Mouse (Mus musculus): ENCODE data around the gene Slc26a10. TPM values are rescaled to one million over a fixed set of nuclear protein-coding genes. Genes with fewer than 3 reads are reported as not detected.
"Not testable (repeated sequence)": the region's sequence is repeated elsewhere in the genome, so short reads cannot be mapped to it uniquely, and the experiment has no call there.

Gene Slc26a10
- polyA plus RNA-seq, 1 experiment, result 1.0 TPM

DNA sequence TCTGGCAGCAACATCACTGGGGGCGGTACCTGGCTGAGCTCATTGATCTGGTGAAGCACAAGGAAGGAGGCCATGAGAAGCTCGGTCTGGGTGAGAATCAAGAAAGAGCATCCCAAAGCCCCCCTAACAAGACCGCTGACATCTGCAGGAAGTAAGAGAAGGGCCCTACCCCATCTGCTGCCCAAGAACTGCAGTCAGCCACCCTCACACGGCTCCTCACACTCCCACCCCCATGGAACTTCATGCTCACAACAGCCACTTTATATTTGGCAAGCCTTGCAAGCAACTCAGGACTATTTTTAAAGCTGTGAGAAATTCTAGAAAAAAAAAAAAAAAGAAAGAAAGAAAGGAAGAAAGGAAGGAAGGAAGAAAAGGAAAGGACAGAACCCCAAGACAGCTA lies 28.5 kb upstream of the Slc26a10 start:
- H3K27ac ChIP-seq (replicated peaks; ENCODE audit: low read depth, low read length), result no peak overlapping the region
- no peak overlapping the region for H3K4me3 ChIP-seq (ENCODE audit: insufficient read depth, low read depth, low read length)
- H3K4me1 ChIP-seq (ENCODE audit: control insufficient read depth, insufficient read depth, insufficient read length, low read length), result no peaks in the 10 kb centered on the region

DNA sequence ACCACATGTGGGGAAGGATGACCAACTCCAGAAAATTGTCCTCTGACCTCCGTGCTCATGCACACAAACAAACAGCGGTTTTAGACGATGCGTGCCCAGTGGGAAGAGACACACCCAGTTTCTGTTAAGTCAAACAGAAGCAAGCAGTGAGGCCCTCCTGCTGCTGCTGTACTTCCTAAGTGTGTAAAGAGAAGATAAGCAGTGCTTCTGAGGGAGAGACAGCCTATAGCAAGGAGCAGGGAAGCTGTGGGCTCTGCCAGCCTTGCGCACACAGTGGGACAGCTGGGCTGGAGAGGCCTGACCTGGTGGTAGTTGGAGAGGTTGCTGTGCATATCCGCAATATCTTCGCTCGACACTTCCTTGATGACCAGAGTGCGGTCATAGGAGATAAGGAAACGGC lies 24.9 kb upstream of the Slc26a10 start:
- Histone ChIP-seq H3K27ac (replicated peaks; ENCODE audit: low read depth, low read length) (no peak overlapping the region), H3K4me3 (ENCODE audit: insufficient read depth, low read depth, low read length) (no peak overlapping the region), H3K4me1 (ENCODE audit: control insufficient read depth, insufficient read depth, insufficient read length, low read length) (no peaks in the 10 kb centered on the region)

GRCm38 (mm10) chr10:127204589-127204988 lies 24.1 kb upstream of the Slc26a10 start:
- no peaks in the 10 kb centered on the region for H3K4me1 ChIP-seq (ENCODE audit: control insufficient read depth, insufficient read depth, insufficient read length, low read length)
- H3K4me3 ChIP-seq (ENCODE audit: insufficient read depth, low read depth, low read length), result no peak overlapping the region
- no peak overlapping the region for H3K27ac ChIP-seq (replicated peaks; ENCODE audit: low read depth, low read length)

DNA sequence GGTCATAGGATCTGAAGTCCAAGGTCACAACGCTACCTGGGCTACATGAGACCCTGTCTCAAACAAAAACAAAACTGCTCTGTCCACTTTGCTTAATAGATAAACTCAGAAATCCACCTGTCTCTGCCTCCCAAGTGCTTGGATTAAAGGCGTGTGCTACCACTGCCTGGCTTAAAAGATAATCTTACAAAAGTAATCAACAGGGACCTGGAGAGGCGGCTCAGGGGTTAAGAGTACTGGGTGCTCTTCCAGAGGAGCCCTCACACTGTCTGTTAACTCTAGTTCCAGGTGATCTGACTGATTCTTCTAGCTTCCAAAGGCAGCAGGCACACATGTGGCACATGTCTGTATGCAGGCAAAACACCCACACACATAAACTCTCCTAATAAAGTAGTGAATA lies 22.7 kb upstream of the Slc26a10 start:
- no peak overlapping the region for H3K4me3 ChIP-seq (ENCODE audit: insufficient read depth, low read depth, low read length)
- no peak overlapping the region for H3K27ac ChIP-seq (replicated peaks; ENCODE audit: low read depth, low read length)
- H3K4me1 ChIP-seq (ENCODE audit: control insufficient read depth, insufficient read depth, insufficient read length, low read length), result no peaks in the 10 kb centered on the region

- no peaks in the 10 kb centered on the region for H3K4me1 ChIP-seq (ENCODE audit: control insufficient read depth, insufficient read depth, insufficient read length, low read length)
These were observed 19.8 kb upstream of the Slc26a10 start for GRCm38 (mm10) chr10:127200279-127200678.

DNA sequence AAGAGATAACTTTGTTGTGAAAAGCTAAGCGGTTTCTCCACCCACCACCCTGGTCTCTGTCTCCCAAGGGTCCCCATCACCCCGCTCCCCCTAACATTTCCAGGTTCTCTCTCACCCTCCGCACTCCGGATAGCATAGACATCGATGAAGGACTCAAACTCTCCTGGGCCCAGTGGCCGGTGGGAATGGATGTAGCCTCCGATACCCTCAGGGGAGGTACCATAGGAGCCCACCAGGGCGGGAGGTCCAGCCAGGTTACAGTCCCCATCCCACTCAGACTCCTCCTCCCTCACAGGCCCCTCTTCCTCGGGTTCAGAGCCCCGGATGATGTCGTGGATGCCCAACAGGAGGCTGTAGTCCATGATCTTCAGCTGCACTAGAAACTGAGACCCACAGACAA lies 19.0 kb upstream of the Slc26a10 start:
- Histone ChIP-seq H3K27ac (replicated peaks; ENCODE audit: low read depth, low read length) (no peak overlapping the region), H3K4me3 (ENCODE audit: insufficient read depth, low read depth, low read length) (no peak overlapping the region), H3K4me1 (ENCODE audit: control insufficient read depth, insufficient read depth, insufficient read length, low read length) (no peaks in the 10 kb centered on the region)

More at GRCm38 (mm10) chr10:127200279-127200678, 19.8 kb upstream of the Slc26a10 start:
- H3K4me3 ChIP-seq (ENCODE audit: insufficient read depth, low read depth, low read length), result no peak overlapping the region
- H3K27ac ChIP-seq (replicated peaks; ENCODE audit: low read depth, low read length), result no peak overlapping the region

GRCm38 (mm10) chr10:127199068-127199467 lies 18.6 kb upstream of the Slc26a10 start:
- Histone ChIP-seq H3K4me3 (ENCODE audit: insufficient read depth, low read depth, low read length) (no peak overlapping the region), H3K4me1 (ENCODE audit: control insufficient read depth, insufficient read depth, insufficient read length, low read length) (no peaks in the 10 kb centered on the region), H3K27ac (replicated peaks; ENCODE audit: low read depth, low read length) (no peak overlapping the region)

DNA sequence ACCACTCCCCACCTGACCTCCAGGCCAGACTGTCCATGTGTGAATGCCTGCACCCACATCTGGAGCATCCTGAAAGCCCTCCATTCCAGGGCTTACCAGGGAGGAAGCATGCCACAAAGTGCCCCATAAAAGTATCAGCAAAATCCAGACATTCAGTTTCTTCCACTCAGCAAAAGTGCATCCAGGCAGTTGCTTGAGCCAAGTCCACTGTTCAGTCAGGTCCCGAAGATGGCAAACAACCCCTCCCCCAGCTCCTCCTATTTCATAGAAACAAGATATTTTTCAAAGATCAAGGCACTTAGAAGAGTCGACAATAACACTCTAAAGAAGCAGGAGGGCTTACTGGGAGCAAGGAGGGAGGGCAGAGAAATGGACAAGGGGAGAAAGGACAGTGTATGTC lies 18.0 kb upstream of the Slc26a10 start:
- Histone ChIP-seq H3K27ac (replicated peaks; ENCODE audit: low read depth, low read length) (no peak overlapping the region; the same call in 1 of the 2 replicates), H3K4me1 (ENCODE audit: control insufficient read depth, insufficient read depth, insufficient read length, low read length) (no peaks in the 10 kb centered on the region), H3K4me3 (ENCODE audit: insufficient read depth, low read depth, low read length) (no peak overlapping the region)

DNA sequence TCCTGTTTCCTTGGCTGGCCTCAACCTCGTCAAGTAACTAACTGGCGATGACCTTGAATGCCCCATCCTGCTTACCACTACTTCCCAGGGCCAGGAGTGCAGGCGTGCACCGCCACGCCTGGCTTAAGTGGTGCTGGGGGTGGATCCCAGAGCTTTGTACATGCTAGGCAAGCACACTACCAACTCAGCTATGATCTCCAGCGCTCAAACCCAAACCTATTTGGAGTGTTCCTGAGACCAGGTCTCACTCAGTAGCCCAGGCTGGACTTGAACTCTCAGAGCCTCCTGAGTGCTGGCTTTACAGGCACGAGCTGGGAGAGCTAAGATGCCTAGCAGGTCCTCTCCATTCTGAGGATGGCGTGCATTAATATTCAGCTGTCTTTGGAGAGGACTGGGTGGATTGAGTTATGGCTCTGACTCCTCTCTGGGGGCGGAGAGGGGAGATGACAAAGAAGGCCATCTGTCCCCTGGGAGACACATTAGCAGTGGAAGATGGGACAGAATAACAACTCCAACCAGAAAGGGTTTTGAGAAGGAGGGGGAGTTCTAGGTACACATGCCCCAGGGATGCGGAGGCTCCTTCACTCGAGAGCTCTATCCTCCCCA lies 17.2 kb upstream of the Slc26a10 start:
- no peaks in the 10 kb centered on the region for H3K4me1 ChIP-seq (ENCODE audit: control insufficient read depth, insufficient read depth, insufficient read length, low read length)
- H3K4me3 ChIP-seq (ENCODE audit: insufficient read depth, low read depth, low read length), result no peak overlapping the region
- H3K27ac ChIP-seq (replicated peaks; ENCODE audit: low read depth, low read length), result peak overlapping the region; percentile 55

DNA sequence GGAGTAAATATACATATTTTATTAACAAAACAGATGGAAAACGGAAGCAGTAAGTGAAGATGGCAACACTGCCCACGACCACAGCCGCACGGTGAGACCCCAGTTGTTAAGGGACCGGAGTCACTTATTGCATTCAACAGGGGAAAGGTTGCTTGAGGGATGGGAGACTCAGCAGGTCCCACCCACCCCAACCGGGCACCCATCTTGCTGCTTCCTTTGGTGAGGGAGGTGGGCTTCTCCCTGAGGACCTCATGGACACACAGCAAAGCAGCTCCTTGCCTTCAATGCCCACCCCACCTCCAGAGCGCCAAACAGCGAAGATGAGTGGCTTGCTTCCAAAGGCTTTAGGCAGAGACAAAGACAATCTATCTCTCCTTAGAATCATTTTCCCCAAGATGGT lies 16.7 kb upstream of the Slc26a10 start:
- no peaks in the 10 kb centered on the region for H3K4me1 ChIP-seq (ENCODE audit: control insufficient read depth, insufficient read depth, insufficient read length, low read length)
- peak overlapping the region; percentile 55 for H3K27ac ChIP-seq (replicated peaks; ENCODE audit: low read depth, low read length)
- H3K4me3 ChIP-seq (ENCODE audit: insufficient read depth, low read depth, low read length), result no peak overlapping the region

DNA sequence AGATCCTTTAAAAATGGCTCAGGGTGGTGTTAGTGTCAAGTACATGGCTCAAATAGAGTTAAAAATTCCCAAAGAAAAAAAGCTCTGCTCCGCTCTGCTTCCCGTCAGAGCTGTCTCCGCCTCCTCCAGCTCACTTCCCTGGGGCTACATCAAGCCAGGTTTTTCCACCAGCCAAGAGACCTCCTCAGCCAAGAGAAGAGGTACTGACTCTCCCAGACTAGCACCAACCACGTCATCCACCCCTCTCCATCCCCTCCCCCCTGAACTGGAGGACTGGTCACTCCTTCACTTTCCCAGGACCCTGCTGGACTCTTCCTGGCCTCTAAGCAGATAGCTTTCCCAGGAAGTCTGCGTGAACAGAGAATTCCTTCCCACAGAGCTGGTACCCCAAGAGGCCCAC lies 15.9 kb upstream of the Slc26a10 start:
- no peaks in the 10 kb centered on the region for H3K4me1 ChIP-seq (ENCODE audit: control insufficient read depth, insufficient read depth, insufficient read length, low read length)
- peak overlapping the region; percentile 86 for H3K27ac ChIP-seq (replicated peaks; ENCODE audit: low read depth, low read length)
- H3K4me3 ChIP-seq (ENCODE audit: insufficient read depth, low read depth, low read length), result peak overlapping the region; percentile 71

DNA sequence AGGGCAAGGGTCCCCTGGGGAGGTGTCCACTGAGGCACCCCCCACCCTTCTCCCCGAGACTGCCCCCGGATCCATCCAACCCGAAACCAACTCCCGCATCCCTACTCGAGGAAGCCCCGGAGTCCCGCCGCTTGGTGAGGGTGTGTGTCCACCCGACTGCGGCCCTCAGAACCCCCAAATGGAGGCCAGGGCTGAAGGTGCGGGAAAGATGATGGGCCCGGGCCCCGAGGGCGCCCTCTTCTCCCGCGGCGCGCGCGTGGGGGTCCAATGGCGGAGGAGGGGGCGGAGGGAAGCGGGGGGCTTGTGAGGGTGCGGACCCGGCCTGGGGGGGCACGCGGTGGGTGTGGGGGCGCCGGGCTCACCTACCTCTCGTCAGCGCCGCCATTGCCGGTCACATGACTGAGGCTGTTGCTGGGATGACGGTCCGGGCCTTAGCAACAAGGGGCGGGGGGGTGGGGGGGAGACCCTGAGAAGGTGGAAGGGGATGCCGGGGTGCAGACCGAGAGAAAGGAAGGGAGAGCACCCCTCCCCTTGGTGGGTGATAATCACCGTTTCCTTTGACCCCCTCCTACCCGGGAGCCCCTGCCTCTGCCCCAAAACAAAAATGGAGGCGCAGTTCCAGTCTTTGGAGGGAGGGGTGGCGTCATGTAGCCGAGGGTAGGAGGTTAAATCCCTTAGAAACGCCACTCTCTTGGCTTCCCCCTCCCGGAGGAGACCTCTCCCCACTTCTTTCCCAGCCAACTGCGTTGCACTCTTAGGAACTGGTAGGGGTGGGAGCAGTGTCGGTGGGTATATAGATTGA lies 15.1 kb upstream of the Slc26a10 start, which contains the start of gene Dtx3:
Dtx3 (minus strand) TSS at position 401 of the 802 bp plus-strand sequence.
- H3K4me1 ChIP-seq (ENCODE audit: control insufficient read depth, insufficient read depth, insufficient read length, low read length), result no peaks in the 10 kb centered on the region
- peak within 1 kb of the TSS; percentile 86 for H3K27ac ChIP-seq (replicated peaks; ENCODE audit: low read depth, low read length)
- peak within 1 kb of the TSS; percentile 71 for H3K4me3 ChIP-seq (ENCODE audit: insufficient read depth, low read depth, low read length)

- Histone ChIP-seq H3K4me1 (ENCODE audit: control insufficient read depth, insufficient read depth, insufficient read length, low read length) (no peaks in the 10 kb centered on the region), H3K4me3 (ENCODE audit: insufficient read depth, low read depth, low read length) (peak overlapping the region; percentile 71), H3K27ac (replicated peaks; ENCODE audit: low read depth, low read length) (peak overlapping the region; percentile 46)
These were observed 14.2 kb upstream of the Slc26a10 start for GRCm38 (mm10) chr10:127194428-127195327.

DNA sequence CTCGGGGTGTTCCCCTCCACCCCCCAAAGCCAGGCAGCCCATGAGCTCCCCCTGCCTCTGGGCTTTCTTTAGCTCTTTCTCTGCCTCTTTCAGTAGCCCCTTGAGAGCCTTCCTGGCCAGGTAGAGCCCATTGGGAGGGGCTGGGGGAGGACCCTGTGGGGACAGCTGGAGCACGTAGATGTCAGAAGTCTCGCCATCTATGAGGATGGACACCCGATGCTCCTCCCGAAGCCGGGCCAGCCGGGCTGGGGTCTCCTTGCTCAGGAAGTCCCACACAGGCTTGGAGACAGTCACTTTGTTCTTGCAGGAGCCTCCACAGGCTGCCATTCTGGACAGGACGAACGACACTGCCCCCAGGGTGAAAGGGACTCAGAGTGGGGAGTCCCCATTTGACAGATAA lies 12.6 kb upstream of the Slc26a10 start:
- Histone ChIP-seq H3K4me3 (ENCODE audit: insufficient read depth, low read depth, low read length) (0 out of 2 replicates have a peak overlapping the region, but pooled peaks have one; percentile 5), H3K4me1 (ENCODE audit: control insufficient read depth, insufficient read depth, insufficient read length, low read length) (no peaks in the 10 kb centered on the region), H3K27ac (replicated peaks; ENCODE audit: low read depth, low read length) (no peak overlapping the region)

DNA sequence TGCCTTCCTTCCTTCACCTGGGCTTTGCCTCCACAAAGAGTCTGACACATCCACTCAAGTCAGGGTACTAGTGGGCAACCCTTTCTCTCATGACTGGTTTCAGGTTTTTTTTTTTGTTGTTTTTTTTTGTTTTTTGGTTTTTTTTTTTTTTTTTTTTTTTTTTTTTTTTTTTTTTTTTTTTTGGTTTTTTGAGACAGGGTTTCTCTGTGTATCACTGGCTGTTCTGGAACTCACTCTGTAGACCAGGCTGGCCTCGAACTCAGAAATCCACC lies 11.5 kb upstream of the Slc26a10 start:
- H3K4me1 ChIP-seq (ENCODE audit: control insufficient read depth, insufficient read depth, insufficient read length, low read length); H3K27ac ChIP-seq (replicated peaks; ENCODE audit: low read depth, low read length); H3K4me3 ChIP-seq (ENCODE audit: insufficient read depth, low read depth, low read length): not testable (repeated sequence)
